Mouse (Mus musculus): ENCODE measurements around the gene Prpf38b. TPM values are rescaled to one million over a fixed set of nuclear protein-coding genes. Genes with fewer than 3 reads are reported as not detected.

The Prpf38b gene
- total RNA-seq (2021) = 10 to 100 TPM; 42.2 to 42.8 TPM
- long read RNA-seq, experiment 1, transcript Prpf38b-201 (6 exons, 3,026 nt) = major isoform, 7 of 16 reads
- long read RNA-seq, experiment 1, partial matches to known transcripts = 0 of 16 reads
- long read RNA-seq, experiment 1, other reads (novel, unspliced or antisense) = 8 of 16 reads
- long read RNA-seq, experiment 2, transcript Prpf38b-201 (6 exons, 3,026 nt) = major isoform, 12 of 18 reads
- long read RNA-seq, experiment 2, partial matches to known transcripts = 0 of 18 reads
- long read RNA-seq, experiment 2, other reads (novel, unspliced or antisense) = 6 of 18 reads

DNA sequence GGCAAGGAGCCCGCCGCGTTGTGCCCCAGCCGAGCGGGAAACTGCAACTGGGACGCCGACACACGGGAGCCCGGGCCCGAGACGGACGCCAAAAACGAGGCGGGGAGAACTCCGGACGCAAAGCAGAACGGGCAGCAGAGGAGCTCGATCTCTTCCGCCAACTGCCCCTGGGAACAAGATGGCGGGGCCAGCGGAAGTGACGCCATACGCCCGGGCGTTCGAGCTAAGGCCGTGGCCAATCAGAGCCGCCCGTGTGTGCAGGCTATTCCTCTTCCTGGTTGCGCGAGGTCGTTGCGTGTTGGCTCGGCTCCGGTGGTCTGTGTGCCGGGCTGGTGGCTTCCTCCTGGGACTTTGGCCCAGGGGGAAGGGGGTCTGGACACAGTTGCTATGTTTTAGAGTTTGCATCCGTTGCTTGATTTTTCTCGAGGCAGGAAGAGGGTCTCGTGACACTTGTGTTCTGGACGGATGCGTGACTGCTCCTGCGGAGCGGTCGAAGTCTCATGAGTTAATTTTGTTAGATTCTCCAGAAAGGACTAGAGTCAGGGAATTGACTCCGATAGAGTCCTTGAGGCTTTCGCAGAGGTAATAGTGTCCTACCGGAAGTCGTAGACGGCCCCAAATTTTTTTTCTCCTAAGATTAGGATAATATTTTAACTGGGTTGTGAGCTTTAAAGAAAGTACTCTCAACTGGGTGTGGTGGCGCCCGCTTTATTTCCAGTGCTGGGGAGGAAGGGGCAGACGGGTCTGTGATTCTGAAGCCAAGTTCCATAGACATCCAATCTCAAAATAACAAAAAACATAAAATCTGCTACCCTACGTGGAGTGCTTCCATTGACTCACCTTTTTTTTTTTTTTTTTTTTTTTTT, at the start of gene Prpf38b:
Prpf38b (minus strand) TSS at position 180 of the 866 bp plus-strand sequence.
- intact Hi-C loops (cut with DNase I) = loop anchor here (5.0 kb wide), 2 partner anchors 69 to 116 kb away; partner anchors contain the start of genes Fam102b and Stxbp3
- DNase-seq (ENCODE audit: low spot score in 2 of 2) = peak; percentile 96 to 97

- peak in 1 of 2 experiments; percentile 48 for DNase-seq (ENCODE audit: low spot score in 2 of 2)
- intact Hi-C loops (cut with DNase I) = no loop called here
These were observed 49.7 kb upstream of the Prpf38b start for GRCm38 (mm10) chr3:108961226-108961625.

- no peak for DNase-seq (ENCODE audit: low spot score in 2 of 2)
- intact Hi-C loops (cut with DNase I) = no loop called here
These were observed 48.3 kb upstream of the Prpf38b start for GRCm38 (mm10) chr3:108959680-108960295.

DNA sequence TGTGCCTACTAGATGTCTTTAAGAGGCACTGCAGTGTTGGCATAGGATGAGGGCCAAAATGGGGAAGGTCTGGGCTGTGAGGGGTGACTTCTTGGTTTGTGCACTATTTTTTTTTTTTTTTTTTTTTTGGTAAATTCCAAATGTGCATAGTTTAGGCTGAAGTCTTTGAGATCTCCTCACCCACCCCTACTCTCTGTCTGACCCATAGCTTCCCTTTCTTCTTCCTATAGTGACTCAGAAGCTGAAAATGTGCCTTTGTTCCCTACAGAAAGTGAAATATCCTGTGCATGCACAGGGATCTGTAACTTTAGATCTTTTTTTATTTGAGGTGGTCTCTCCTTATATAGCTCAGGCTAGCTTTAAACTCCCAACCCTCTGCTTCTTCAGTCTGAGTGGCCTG, 46.4 kb upstream of the Prpf38b start:
- intact Hi-C loops (cut with DNase I) = no loop called here
- no peak for DNase-seq (ENCODE audit: low spot score in 2 of 2)

- no peak for DNase-seq (ENCODE audit: low spot score in 2 of 2)
- intact Hi-C loops (cut with DNase I) = no loop called here
These were observed 29.5 kb upstream of the Prpf38b start for GRCm38 (mm10) chr3:108940996-108941395.

DNA sequence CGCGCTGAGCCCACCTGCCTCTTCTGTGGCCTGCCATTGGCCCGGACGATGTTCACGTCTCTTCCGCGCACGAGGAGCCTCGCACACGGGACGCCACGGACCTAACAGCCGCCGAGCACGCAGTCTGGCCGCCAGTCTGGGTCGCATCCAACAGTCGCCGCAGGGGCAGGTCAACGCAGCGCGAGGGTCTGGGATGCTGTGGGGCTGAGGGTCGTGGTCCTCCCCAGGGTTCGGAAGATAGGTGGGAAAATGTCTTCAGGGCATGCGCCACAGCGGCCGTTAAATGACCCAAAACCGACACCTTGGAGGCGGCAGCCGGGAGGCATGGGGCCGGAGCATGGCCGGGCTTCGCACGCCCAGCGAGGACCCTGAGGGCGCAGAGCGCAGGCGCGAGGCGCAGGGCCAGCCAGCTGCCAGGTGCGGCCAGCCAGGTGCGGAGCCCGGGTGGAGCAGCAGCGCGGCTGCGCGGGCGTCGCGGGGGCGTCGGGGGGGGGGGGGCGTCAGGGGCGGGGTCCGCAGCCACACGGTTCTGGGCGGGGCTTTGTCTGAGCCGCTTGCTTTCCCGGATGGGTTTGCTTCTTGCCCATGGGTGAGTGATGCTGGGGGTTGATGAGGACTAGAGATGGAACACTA, 28.6 kb upstream of the Prpf38b start, which contains the start of gene Gm9857:
Gm9857 (minus strand) TSS at position 445 of the 633 bp plus-strand sequence.
- no peak for DNase-seq (ENCODE audit: low spot score in 2 of 2)
- intact Hi-C loops (cut with DNase I) = no loop called here

DNA sequence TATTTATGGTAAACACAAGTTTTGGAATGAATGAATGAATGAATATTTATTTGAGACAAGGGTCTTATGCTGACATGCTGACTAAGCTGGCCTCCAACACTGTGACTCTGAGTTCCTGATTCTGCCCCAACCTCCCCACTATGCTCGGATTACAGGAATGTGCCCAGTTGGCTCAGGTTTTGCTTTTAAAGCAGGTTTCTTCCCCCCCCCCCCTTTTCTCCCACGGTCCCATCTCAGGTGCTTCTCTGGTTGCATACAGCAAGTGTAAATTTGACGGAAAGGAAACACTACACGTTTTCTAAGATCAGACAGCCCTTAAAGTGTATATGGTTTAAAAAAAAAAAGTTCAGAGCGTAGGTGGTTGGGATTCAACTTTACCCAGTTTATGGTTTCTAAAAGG, 28.0 kb upstream of the Prpf38b start, which contains the start of gene Henmt1:
Henmt1 (plus strand) TSS at position 301 of the 400 bp plus-strand sequence.
- DNase-seq (ENCODE audit: low spot score in 2 of 2) = no peak
- intact Hi-C loops (cut with DNase I) = no loop called here

GRCm38 (mm10) chr3:108938691-108939090, 27.2 kb upstream of the Prpf38b start:
- intact Hi-C loops (cut with DNase I) = no loop called here
- DNase-seq (ENCODE audit: low spot score in 2 of 2) = no peak

GRCm38 (mm10) chr3:108933557-108933956, 22.0 kb upstream of the Prpf38b start:
- intact Hi-C loops (cut with DNase I) = no loop called here
- no peak for DNase-seq (ENCODE audit: low spot score in 2 of 2)

DNA sequence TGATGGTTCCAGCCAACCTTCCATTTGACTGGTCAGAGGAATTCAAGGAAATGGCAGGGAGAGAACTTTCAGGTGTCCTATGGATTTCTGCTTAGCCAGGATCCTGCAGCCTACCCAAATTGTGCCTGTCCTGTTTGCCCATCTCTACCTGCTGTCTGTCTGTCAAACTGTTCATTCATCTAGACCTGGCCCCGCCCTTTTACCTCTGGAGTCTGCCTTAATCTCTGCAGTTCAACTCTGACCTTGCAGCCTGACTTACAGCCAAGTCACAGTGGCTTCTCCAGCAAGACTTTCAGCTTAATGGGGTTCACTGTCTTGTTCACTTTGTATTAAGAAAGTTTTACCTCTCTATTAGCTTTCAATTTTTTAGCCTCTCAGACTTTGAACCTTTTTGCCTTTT, 14.8 kb upstream of the Prpf38b start:
- no peak for DNase-seq (ENCODE audit: low spot score in 2 of 2)
- intact Hi-C loops (cut with DNase I) = no loop called here

- intact Hi-C loops (cut with DNase I) = no loop called here
- no peak for DNase-seq (ENCODE audit: low spot score in 2 of 2)
These were observed 14.2 kb upstream of the Prpf38b start for GRCm38 (mm10) chr3:108925677-108926076.

GRCm38 (mm10) chr3:108921822-108922221, 10.3 kb upstream of the Prpf38b start:
- no peak for DNase-seq (ENCODE audit: low spot score in 2 of 2)
- intact Hi-C loops (cut with DNase I) = no loop called here

GRCm38 (mm10) chr3:108920442-108921070, 9.0 kb upstream of the Prpf38b start:
- intact Hi-C loops (cut with DNase I) = no loop called here
- no peak for DNase-seq (ENCODE audit: low spot score in 2 of 2)

DNA sequence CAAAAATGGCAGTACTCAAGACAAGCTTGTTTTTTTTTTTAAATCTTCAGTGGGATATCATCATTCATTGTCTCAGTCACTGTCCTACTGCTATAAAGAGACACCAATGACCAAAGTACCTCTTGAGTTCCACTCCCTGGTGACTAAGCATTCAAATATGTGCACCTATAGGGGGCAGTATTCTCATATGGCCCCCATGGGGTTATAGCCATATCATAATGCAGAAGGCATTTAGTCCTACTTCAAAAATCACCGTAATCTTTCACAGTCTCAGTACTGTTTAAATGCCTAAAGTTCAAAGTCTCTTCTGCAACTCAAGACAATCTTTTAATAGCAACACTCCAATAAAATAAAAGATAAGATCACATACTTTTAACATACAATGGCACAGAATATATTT, 7.3 kb upstream of the Prpf38b start:
- intact Hi-C loops (cut with DNase I) = no loop called here
- DNase-seq (ENCODE audit: low spot score in 2 of 2) = no peak

GRCm38 (mm10) chr3:108917986-108918385, 6.5 kb upstream of the Prpf38b start:
- intact Hi-C loops (cut with DNase I) = no loop called here
- no peak for DNase-seq (ENCODE audit: low spot score in 2 of 2)

DNA sequence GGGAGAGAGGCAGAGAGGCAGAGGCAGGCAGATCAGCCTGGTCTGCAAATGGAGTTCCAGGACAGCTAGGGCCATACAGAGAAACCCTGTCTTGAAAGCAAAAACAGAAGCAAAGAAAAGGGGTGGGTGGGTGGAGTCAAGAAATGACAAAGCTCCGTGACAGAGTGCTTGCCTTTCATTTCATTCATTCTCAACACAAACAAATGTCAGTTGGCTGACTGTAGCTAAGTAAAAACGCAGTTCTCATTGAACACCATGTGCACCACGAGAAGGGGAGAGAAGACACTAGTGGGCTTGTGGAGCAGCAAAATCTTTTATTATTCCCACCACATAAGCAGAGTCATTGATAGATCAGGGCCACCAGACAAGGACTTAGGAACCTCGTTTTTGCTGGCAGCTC, 5.3 kb upstream of the Prpf38b start:
- intact Hi-C loops (cut with DNase I) = no loop called here
- DNase-seq (ENCODE audit: low spot score in 2 of 2) = no peak

DNA sequence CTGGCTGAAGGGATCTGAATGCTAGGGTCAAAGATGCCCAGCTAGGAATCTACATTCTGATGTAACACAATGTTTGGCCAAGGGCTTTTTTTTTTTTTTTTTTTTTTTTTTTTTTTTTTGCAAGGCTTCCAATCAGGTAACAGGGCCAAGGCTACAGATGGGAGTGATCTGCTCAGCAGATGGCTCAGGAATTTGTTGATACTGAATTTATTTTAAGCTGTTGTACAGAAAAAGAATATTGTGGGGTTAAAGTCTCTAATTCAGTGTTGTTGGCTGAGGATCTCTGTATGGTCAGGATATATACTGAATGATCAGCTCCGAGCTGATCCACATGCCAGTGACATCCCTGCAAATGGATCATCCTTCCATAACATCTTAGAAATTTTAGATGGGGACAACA, 4.5 kb upstream of the Prpf38b start:
- intact Hi-C loops (cut with DNase I) = no loop called here
- DNase-seq (ENCODE audit: low spot score in 2 of 2) = no peak

GRCm38 (mm10) chr3:108911081-108911547, 413 bp downstream of the Prpf38b start:
- intact Hi-C loops (cut with DNase I) = loop anchor here (5.0 kb wide), 2 partner anchors 69 to 116 kb away; partner anchors contain the start of genes Fam102b and Stxbp3
- DNase-seq (ENCODE audit: low spot score in 2 of 2) = peak; percentile 61 to 76
